Mouse (Mus musculus): ENCODE measurements around the gene Iqsec3. TPM values are rescaled to one million over a fixed set of nuclear protein-coding genes. Genes with fewer than 3 reads are reported as not detected.

Iqsec3 gene
- polyA plus RNA-seq, 1 experiment from 2014 or later: 0.12 TPM

DNA sequence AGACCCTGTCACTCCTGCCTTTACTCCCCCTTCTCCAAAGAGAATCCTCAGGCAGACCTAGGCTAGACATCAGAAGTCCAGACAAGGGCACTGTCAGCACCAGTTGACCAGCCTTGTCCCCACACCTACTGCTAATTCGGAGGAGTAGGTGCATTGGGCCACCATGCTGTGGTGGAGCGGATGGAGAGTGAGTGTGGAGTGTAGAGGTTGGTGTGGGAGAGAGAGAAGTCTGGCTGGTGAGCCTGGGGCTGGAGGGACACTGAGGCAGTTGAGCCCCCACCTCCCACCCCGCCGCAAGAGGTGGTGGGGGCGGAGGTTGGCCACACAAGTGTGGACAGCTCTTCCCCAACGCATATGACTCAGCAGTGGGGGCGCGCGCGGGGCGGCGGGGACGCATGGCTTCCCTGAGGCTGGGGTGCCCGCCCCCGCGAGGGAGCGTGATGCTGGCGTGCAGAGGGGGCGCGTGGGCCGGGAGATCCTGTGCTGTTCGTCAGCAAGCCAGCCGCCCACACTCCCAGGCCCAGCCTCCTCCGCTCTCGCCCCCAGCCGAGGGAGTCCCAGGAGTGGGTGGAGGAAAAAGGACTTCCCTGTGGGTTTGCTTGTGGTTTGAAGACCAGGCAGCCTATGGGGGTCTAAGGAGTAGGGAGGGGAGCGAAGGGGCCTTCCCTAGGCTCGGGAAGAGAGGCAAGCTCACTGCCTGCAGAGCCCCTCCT is 10.7 kb downstream of the Iqsec3 start:
- H3K9me3 ChIP-seq (ENCODE audit: control insufficient read depth, low read length): no peaks in the 10 kb centered on the region
- TF ChIP-seq EP300 (optimal IDR thresholded peaks at IDR 0.05) (no peak), CTCF (IDR thresholded peaks at IDR 0.05; ENCODE audit: low read depth) (no peak)
- no peak overlapping the region for H3K4me3 ChIP-seq (ENCODE audit: low read depth, low read length)
- DNase-seq (ENCODE audit: low spot score): peak; percentile 20
- H3K4me2 ChIP-seq (replicated peaks; ENCODE audit: low read depth): no peak overlapping the region
- no peak overlapping the region for H3K9ac ChIP-seq (ENCODE audit: low read length)
- WGBS: 6% methylated on average over 27 of the region's 28 CpGs
- H3K4me1 ChIP-seq (replicated peaks; ENCODE audit: control insufficient read depth, insufficient read depth): no peaks in the 10 kb centered on the region
- no peak overlapping the region for H3K27ac ChIP-seq (replicated peaks)
- no peaks in the 10 kb centered on the region for H3K27me3 ChIP-seq (ENCODE audit: control insufficient read depth, insufficient read depth, low read length)
- ATAC-seq (ENCODE audit: low FRiP score, low TSS enrichment): no peak
- H3K36me3 ChIP-seq (ENCODE audit: control insufficient read depth, insufficient read depth, low read length): no peaks in the 10 kb centered on the region

DNA sequence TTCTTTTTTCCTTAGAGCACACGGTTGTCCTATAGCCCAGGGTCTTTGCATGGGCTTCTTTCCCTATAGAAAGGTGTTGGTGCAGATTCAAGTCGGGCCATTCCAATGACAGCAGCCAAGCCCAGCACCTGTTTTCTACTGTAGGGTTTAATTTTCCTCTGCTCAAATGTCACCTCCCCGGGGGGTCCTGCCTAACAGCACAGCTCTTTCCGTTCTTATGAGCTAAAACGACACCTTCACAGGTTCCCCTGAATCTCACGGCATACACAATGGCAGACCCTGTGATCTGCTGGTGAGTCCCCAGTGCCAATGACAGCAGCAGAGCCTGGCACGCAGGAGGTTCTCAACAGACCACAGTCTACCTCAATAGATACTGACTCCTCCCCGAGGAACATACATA is 16.1 kb downstream of the Iqsec3 start:
- Histone ChIP-seq H3K4me2 (replicated peaks; ENCODE audit: low read depth) (no peak overlapping the region), H3K9ac (ENCODE audit: low read length) (no peak overlapping the region), H3K4me3 (ENCODE audit: low read depth, low read length) (no peak overlapping the region), H3K27ac (replicated peaks) (no peak overlapping the region), H3K9me3 (ENCODE audit: control insufficient read depth, low read length) (no peaks in the 10 kb centered on the region), H3K36me3 (ENCODE audit: control insufficient read depth, insufficient read depth, low read length) (no peaks in the 10 kb centered on the region), H3K4me1 (replicated peaks; ENCODE audit: control insufficient read depth, insufficient read depth) (no peaks in the 10 kb centered on the region), H3K27me3 (ENCODE audit: control insufficient read depth, insufficient read depth, low read length) (no peaks in the 10 kb centered on the region)
- no peak for DNase-seq (ENCODE audit: low spot score)
- 56% methylated on average over 8 of the region's 8 CpGs for WGBS
- ATAC-seq (ENCODE audit: low FRiP score, low TSS enrichment): no peak
- no peak for TF ChIP-seq CTCF (IDR thresholded peaks at IDR 0.05; ENCODE audit: low read depth)

DNA sequence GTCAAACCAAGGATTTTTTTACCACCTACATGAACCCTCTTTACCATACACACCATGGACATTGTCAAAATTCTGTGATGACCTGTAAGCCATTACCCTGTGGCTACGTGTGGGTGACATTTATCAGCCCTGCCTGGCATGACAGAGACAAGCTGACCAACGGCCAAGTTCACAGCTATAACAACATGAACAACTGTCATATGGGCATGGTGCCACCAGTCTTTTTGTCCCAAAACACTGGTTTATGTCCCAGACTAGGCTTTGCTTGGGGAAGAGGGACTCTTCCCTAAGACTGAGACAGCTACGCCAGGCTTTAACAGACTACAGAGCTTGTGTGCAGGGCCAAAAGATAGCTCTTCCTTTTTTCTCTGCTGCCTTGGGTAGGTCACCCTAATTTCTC is 16.8 kb downstream of the Iqsec3 start:
- WGBS: 71% methylated on average over 3 of the region's 3 CpGs
- DNase-seq (ENCODE audit: low spot score) (no peak), ATAC-seq (ENCODE audit: low FRiP score, low TSS enrichment) (no peak)
- H3K4me1 ChIP-seq (replicated peaks; ENCODE audit: control insufficient read depth, insufficient read depth): no peaks in the 10 kb centered on the region
- no peak overlapping the region for H3K4me2 ChIP-seq (replicated peaks; ENCODE audit: low read depth)
- TF ChIP-seq EP300 (optimal IDR thresholded peaks at IDR 0.05): no peak
- TF ChIP-seq CTCF (IDR thresholded peaks at IDR 0.05; ENCODE audit: low read depth): no peak
- no peak overlapping the region for H3K27ac ChIP-seq (replicated peaks)
- H3K4me3 ChIP-seq (ENCODE audit: low read depth, low read length): no peak overlapping the region
- H3K27me3 ChIP-seq (ENCODE audit: control insufficient read depth, insufficient read depth, low read length): no peaks in the 10 kb centered on the region
- H3K36me3 ChIP-seq (ENCODE audit: control insufficient read depth, insufficient read depth, low read length): no peaks in the 10 kb centered on the region
- H3K9ac ChIP-seq (ENCODE audit: low read length): no peak overlapping the region
- no peaks in the 10 kb centered on the region for H3K9me3 ChIP-seq (ENCODE audit: control insufficient read depth, low read length)

DNA sequence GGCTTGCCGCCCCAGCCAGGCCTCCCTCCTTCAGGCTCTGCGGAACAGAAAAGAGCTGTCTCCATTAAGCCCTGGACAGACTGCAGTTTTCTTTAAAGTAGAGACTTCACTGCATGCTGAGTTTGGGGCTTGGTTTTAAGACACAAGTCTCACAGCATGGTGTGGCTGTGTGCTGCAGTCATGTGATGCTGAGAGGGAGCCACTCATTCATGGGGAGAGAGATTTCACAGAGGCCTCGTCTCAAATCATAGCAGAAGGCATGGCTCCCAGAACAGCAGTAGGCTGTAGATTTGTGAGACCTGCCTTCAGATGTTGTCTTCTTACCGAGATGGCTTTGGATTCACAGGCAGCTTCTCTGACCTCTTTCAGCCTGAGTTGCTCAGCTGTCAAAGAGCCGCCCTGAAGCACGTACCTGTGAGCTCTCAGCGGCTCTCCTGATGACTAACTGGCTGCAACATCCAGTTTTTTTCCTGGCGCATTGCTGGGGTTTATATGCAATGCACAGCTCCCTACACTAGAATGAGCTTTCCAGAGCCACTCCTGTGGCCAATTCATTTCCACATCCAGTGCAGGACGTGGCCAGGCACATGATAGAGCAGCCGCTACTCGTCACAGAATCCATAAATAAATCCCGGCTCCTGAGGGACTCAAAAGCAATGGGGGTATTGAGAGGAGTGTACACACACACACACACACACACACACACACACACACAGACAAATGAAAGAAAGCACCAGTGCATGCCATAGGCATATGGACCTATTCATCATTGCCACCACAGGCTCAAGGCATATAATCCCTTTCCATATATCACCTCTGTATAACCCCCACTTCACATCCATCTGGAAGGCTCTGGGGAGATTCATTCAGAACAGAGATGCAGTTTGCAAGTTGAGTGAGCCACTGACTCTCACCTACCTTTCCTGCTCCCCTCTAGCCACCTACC is 18.7 kb downstream of the Iqsec3 start:
- Histone ChIP-seq H3K9me3 (ENCODE audit: control insufficient read depth, low read length) (no peaks in the 10 kb centered on the region), H3K9ac (ENCODE audit: low read length) (no peak overlapping the region), H3K4me1 (replicated peaks; ENCODE audit: control insufficient read depth, insufficient read depth) (no peaks in the 10 kb centered on the region), H3K4me3 (ENCODE audit: low read depth, low read length) (no peak overlapping the region), H3K27me3 (ENCODE audit: control insufficient read depth, insufficient read depth, low read length) (no peaks in the 10 kb centered on the region), H3K27ac (replicated peaks) (no peak overlapping the region), H3K36me3 (ENCODE audit: control insufficient read depth, insufficient read depth, low read length) (no peaks in the 10 kb centered on the region), H3K4me2 (replicated peaks; ENCODE audit: low read depth) (no peak overlapping the region)
- ATAC-seq (ENCODE audit: low FRiP score, low TSS enrichment): 0 out of 2 replicates have a peak, but pooled peaks have one; percentile 21
- DNase-seq (ENCODE audit: low spot score): no peak
- TF ChIP-seq EP300 (optimal IDR thresholded peaks at IDR 0.05) (no peak), CTCF (IDR thresholded peaks at IDR 0.05; ENCODE audit: low read depth) (no peak)
- WGBS: 42% methylated on average over 12 of the region's 12 CpGs

DNA sequence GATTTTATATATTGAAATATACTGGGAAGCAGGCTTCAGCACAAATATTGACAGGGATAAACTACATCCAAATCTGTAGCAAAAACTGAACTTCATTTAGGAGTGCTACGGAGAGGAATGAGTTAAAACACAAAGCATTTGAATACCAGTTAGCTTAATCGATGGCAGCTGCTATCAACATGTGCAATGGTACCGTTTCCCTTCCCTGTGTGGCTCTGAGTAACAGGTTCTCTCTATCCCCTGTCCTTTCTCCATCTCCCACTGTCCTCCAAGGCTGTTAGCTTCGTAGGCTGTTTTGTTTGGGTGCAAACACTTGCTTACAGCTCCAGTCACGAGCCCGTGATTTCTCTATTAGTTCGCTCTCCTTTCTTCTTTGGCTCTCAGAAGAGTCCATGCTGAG is 19.7 kb downstream of the Iqsec3 start:
- Histone ChIP-seq H3K4me3 (ENCODE audit: low read depth, low read length) (no peak overlapping the region), H3K9me3 (ENCODE audit: control insufficient read depth, low read length) (no peaks in the 10 kb centered on the region), H3K36me3 (ENCODE audit: control insufficient read depth, insufficient read depth, low read length) (no peaks in the 10 kb centered on the region), H3K27ac (replicated peaks) (no peak overlapping the region), H3K9ac (ENCODE audit: low read length) (no peak overlapping the region), H3K4me2 (replicated peaks; ENCODE audit: low read depth) (no peak overlapping the region), H3K4me1 (replicated peaks; ENCODE audit: control insufficient read depth, insufficient read depth) (no peaks in the 10 kb centered on the region), H3K27me3 (ENCODE audit: control insufficient read depth, insufficient read depth, low read length) (no peaks in the 10 kb centered on the region)
- DNase-seq (ENCODE audit: low spot score) (no peak), ATAC-seq (ENCODE audit: low FRiP score, low TSS enrichment) (no peak)
- no peak for TF ChIP-seq EP300 (optimal IDR thresholded peaks at IDR 0.05)
- no peak for TF ChIP-seq CTCF (IDR thresholded peaks at IDR 0.05; ENCODE audit: low read depth)
- 49% methylated on average over 7 of the region's 7 CpGs for WGBS

DNA sequence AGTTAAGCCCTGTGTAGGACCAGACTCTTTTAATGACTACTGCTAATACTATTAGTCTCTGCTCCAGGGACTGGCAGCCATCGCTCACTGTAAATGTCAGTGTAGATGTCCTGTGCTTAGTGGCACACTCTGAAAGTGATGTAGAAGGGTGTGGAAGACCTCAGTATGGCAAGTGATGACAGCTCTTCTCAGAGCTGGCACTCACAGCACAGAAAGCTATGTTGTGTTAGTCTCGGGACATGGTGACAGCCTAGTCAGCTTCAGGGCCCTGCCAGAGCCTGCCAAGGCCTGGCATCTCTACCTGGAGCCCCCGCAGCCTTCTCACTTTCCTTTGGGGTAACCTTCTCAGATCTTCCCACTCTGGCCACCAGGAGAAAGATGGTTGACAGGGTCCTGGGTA is 21.8 kb downstream of the Iqsec3 start:
- WGBS: 82% methylated on average over 3 of the region's 3 CpGs
- Histone ChIP-seq H3K27me3 (ENCODE audit: control insufficient read depth, insufficient read depth, low read length) (no peaks in the 10 kb centered on the region), H3K4me2 (replicated peaks; ENCODE audit: low read depth) (no peak overlapping the region), H3K27ac (replicated peaks) (no peak overlapping the region), H3K36me3 (ENCODE audit: control insufficient read depth, insufficient read depth, low read length) (no peaks in the 10 kb centered on the region), H3K4me1 (replicated peaks; ENCODE audit: control insufficient read depth, insufficient read depth) (no peaks in the 10 kb centered on the region), H3K4me3 (ENCODE audit: low read depth, low read length) (no peak overlapping the region), H3K9ac (ENCODE audit: low read length) (no peak overlapping the region), H3K9me3 (ENCODE audit: control insufficient read depth, low read length) (no peaks in the 10 kb centered on the region)
- no peak for DNase-seq (ENCODE audit: low spot score)
- ATAC-seq (ENCODE audit: low FRiP score, low TSS enrichment): no peak
- no peak for TF ChIP-seq CTCF (IDR thresholded peaks at IDR 0.05; ENCODE audit: low read depth)
- no peak for TF ChIP-seq EP300 (optimal IDR thresholded peaks at IDR 0.05)

Data from stomach, postnatal 0 days (tissue).